Mouse (Mus musculus): ENCODE results near the gene Zfp617. TPM values are rescaled to one million over a fixed set of nuclear protein-coding genes. Genes with fewer than 3 reads are reported as not detected.
"Not testable (repeated sequence)": the region's sequence is repeated elsewhere in the genome, so short reads cannot be mapped to it uniquely, and the experiment has no call there.

Gene Zfp617
- 12.7 and 13.5 TPM in 2 replicates for total RNA-seq (2017)

GRCm38 (mm10) chr8:71908309-71909261 lies at the start of gene Zfp617, which contains the start of gene Zfp882:
Gene Zfp617 (plus strand): TSS chr8:71908635.
Gene Zfp882 (plus strand): TSS chr8:71908608.
- ATAC-seq (replicated peaks; ENCODE audit: low read depth, poor library complexity, severe bottlenecking) = peak; percentile 95

DNA sequence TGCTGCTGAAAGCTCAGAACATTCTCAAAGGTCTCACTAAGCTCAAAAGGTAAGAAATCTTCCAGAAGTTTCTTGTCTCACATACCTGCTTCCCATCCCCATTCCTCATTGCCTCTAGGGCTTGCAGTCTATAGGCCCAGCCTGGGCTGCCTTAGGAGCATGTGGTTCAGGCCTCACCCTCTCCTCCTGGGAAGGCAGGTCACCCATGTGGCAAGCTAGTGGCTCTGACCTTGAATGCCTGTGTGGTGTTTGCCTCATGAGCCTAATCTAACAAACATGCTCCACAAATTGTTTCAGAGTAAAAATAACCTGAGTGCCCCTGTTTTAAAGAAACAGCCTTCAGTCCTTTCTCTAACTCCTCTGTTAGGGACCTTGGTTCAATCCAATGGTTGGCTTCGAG lies 46.9 kb upstream of the Zfp617 start:
- ATAC-seq (replicated peaks; ENCODE audit: low read depth, poor library complexity, severe bottlenecking) = not testable (repeated sequence)

GRCm38 (mm10) chr8:71862038-71862437 lies 46.4 kb upstream of the Zfp617 start:
- ATAC-seq (replicated peaks; ENCODE audit: low read depth, poor library complexity, severe bottlenecking) = not testable (repeated sequence)

DNA sequence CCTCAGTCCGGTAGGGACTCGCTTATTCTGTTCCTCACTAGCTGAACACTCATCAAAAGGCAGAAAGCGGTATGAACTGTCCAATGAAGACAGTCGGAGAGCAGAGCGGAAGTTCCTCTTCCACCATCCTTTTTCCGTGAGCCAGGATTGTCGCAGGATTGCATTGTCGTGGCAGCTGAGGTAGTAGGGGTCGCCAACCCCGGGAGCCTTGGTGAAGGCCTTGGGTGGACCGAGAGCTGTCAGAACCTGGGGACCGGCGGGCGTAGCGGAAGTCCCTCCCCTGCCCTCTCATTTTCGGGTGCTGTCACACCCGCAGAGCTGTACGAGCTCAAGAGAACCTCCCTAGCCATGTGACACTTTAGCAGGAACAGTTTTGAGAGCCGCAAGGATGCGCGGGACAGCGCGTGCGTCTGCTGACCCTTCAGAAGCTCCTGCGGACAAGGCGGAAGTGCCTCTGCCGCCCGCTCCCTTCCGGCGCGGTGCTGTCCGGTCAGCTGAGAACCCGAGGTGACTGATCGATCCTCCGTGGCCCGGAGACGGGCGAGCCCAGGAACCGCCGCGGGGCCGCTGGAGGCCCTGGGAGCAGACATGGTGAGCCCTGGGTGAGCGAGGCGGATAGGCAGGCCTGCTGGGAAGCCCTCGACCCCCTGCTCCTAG lies 26.7 kb upstream of the Zfp617 start, which contains the start of gene Zfp709:
Gene Zfp709, plus strand, starts transcription at position 402 of the 657 bp plus-strand sequence.
- peak; percentile 96 for ATAC-seq (replicated peaks; ENCODE audit: low read depth, poor library complexity, severe bottlenecking)

- ATAC-seq (replicated peaks; ENCODE audit: low read depth, poor library complexity, severe bottlenecking) = not testable (repeated sequence)
Observed at GRCm38 (mm10) chr8:71900666-71901065, 7.8 kb upstream of the Zfp617 start.

GRCm38 (mm10) chr8:71903084-71903483 lies 5.4 kb upstream of the Zfp617 start:
- not testable (repeated sequence) for ATAC-seq (replicated peaks; ENCODE audit: low read depth, poor library complexity, severe bottlenecking)

DNA sequence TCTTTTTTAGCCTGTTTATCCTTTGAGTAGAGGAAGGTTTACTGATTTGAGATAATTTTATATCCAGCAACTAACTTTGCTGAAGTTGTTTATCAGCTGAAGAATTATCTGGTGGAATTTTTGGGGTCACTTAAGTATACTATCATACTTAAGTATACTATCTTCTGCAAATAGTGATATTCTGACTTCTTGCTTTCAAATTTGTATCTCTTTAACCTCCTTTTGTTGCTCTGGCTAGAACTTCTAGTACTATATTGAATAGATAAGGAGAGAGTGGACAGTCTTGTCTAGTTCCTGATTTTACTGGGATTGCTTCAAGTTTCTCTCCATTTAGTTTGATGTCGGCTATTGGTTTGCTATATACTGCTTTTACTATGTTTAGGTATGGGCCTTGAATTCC lies 1.6 kb upstream of the Zfp617 start:
- no peak for ATAC-seq (replicated peaks; ENCODE audit: low read depth, poor library complexity, severe bottlenecking)

- peak; percentile 8; the same call in 1 of the 2 replicates for ATAC-seq (replicated peaks; ENCODE audit: low read depth, poor library complexity, severe bottlenecking)
Observed at GRCm38 (mm10) chr8:71907798-71908257, 607 bp upstream of the Zfp617 start.

- ATAC-seq (replicated peaks; ENCODE audit: low read depth, poor library complexity, severe bottlenecking) = no peak
Observed at GRCm38 (mm10) chr8:71912286-71912685, 3.9 kb downstream of the Zfp617 start.

GRCm38 (mm10) chr8:71922567-71923401 lies 14.3 kb downstream of the Zfp617 start:
- peak; percentile 98 for ATAC-seq (replicated peaks; ENCODE audit: low read depth, poor library complexity, severe bottlenecking)

DNA sequence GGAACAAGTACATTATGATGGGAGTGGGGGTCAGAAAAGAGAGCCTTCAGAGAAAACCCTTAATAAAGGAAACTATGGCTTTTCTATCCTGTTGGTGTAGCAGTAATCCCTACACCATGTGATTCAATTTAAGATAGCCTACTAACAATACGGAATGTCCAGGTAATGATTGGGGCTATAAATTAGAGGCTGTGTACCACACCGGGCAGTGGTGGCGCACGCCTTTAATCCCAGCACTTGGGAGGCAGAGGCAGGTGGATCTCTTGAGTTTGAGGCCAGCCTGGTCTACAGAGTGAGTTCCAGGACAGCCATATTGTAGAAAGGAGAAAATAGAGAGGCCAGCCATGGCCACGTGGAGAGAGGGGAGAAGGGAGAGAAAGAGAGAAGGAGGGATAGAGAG lies 17.4 kb downstream of the Zfp617 start:
- ATAC-seq (replicated peaks; ENCODE audit: low read depth, poor library complexity, severe bottlenecking) = no peak

GRCm38 (mm10) chr8:71926551-71926950 lies 18.1 kb downstream of the Zfp617 start:
- no peak for ATAC-seq (replicated peaks; ENCODE audit: low read depth, poor library complexity, severe bottlenecking)

- ATAC-seq (replicated peaks; ENCODE audit: low read depth, poor library complexity, severe bottlenecking) = no peak
Observed at GRCm38 (mm10) chr8:71927779-71928178, 19.3 kb downstream of the Zfp617 start.

DNA sequence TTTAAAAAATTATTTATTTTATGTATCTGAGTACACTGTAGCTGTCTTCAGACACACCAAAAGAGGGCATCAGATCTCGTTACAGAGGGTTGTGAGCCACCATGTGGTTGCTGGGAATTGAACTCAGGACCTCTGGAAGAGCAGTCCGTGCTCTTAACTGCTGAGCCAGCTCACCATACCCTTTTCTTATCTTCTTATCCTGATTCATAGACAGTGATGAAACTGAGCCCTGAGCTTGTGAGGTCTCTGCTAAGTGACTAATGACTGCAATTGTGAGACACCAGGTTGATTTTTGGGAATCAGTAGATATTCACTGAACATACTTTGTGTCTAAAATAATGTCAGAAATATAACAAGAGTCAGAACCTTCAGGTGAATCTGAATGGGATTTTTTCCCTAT lies 29.6 kb downstream of the Zfp617 start:
- ATAC-seq (replicated peaks; ENCODE audit: low read depth, poor library complexity, severe bottlenecking) = not testable (repeated sequence)

DNA sequence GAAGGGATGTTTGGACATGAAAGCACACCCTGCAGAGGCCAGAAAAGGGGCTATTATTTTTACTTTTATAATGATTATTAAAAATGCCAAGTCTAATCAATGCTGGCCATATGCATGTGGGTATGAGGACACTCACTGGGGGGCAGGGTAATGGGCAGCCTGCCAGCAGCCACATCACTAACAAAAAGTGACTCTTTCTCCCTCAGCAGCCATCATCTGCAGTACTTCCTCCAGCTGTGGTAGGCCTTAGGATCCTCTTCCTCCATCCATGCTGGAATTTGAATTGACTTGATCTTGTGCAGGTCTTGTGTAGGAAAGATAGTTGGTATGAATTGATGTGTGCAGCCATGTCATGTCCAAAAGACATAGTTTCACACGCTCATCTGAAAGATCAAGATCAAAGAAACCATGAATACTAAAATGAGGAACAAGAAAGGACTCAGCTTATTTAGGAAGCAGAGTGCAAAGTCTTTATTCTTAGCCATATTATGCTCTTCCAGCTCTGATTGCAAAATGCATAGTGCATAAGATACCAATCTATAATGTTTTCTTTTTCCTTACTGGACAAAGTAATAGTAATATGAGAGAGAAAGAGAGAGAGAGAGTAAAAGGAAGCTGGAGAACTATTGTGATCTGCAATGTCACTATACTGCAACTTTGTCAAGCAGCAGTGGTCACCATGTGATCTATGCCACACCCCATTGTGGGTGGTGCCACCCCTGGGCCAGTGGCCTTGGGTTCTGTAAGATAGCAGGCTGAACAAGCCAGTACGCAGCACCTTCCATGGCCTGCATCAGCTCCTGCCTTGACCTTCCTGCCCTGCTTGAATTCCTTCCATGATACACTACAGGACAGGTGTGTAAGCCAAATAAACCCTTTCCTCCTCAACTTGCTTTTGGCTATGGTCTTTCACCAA lies 32.1 kb downstream of the Zfp617 start:
- ATAC-seq (replicated peaks; ENCODE audit: low read depth, poor library complexity, severe bottlenecking) = peak; percentile 77

- ATAC-seq (replicated peaks; ENCODE audit: low read depth, poor library complexity, severe bottlenecking) = 0 out of 2 replicates have a peak, but pooled peaks have one; percentile 18
Observed at GRCm38 (mm10) chr8:71941776-71942175, 33.3 kb downstream of the Zfp617 start.

GRCm38 (mm10) chr8:71948624-71949023 lies 40.2 kb downstream of the Zfp617 start:
- no peak for ATAC-seq (replicated peaks; ENCODE audit: low read depth, poor library complexity, severe bottlenecking)

GRCm38 (mm10) chr8:71950482-71951221 lies 42.2 kb downstream of the Zfp617 start, which contains the start of gene Zfp961:
Gene Zfp961 (plus strand): TSS chr8:71951038.
- peak; percentile 99 for ATAC-seq (replicated peaks; ENCODE audit: low read depth, poor library complexity, severe bottlenecking)
